Mouse (Mus musculus) neural tube, embryonic 11.5 days (tissue): ENCODE data around the gene Kcnj6. TPM values are rescaled to one million over a fixed set of nuclear protein-coding genes. Genes with fewer than 3 reads are reported as not detected.

ENCODE experiments used
- ATAC-seq: fragments of 200-750 bp; cut with Nextera tagmentation; 2 replicates; pipeline ENCODE4 v1.8.0; 2017; ENCODE audit warnings: moderate number of reproducible peaks, mild to moderate bottlenecking, moderate TSS enrichment, moderate library complexity; ENCODE audit not compliant: insufficient read depth, low FRiP score, low TSS enrichment
- DNase-seq: peaks from one replicate; pipeline ENCODE4 v3.0.0-alpha.2; 2015; ENCODE audit warnings: low spot score
- H3K27ac ChIP-seq: fragments of 300-500 bp; sonication (generic); 2 replicates; pipeline ENCODE4 v1.5.1; 2014; ENCODE audit warnings: low read depth, mild to moderate bottlenecking, low read length
- H3K27me3 ChIP-seq: fragments of 300-500 bp; sonication (generic); 2 replicates; pipeline ENCODE4 v1.6.1; 2014; ENCODE audit warnings: mild to moderate bottlenecking, low read length, mixed read lengths; ENCODE audit not compliant: control insufficient read depth, insufficient read depth
- H3K36me3 ChIP-seq: fragments of 300-500 bp; sonication (generic); 2 replicates; pipeline ENCODE4 v1.6.1; 2014; ENCODE audit warnings: mild to moderate bottlenecking, low read length, moderate library complexity, mixed read lengths; ENCODE audit not compliant: control insufficient read depth, insufficient read depth
- H3K4me1 ChIP-seq: fragments of 300-500 bp; sonication (generic); 2 replicates; pipeline ENCODE4 v1.6.1; 2014; ENCODE audit warnings: low read length, mixed read lengths; ENCODE audit not compliant: control insufficient read depth, insufficient read depth
- H3K4me2 ChIP-seq: fragments of 300-500 bp; sonication (generic); 2 replicates; pipeline ENCODE4 v1.6.1; 2014; ENCODE audit warnings: low read depth, mild to moderate bottlenecking, moderate library complexity
- H3K4me3 ChIP-seq: fragments of 300-500 bp; sonication (generic); 2 replicates; pipeline ENCODE4 v1.5.1; 2014; ENCODE audit warnings: low read depth, low read length
- H3K9ac ChIP-seq: fragments of 300-500 bp; sonication (generic); 2 replicates; pipeline ENCODE4 v1.6.1; 2014; ENCODE audit warnings: mild to moderate bottlenecking, low read length
- H3K9me3 ChIP-seq: fragments of 300-500 bp; sonication (generic); 2 replicates; pipeline ENCODE4 v1.6.1; 2016; ENCODE audit warnings: low read length; ENCODE audit not compliant: control insufficient read depth
- WGBS: fragments of 180-500 bp; shearing (Covaris S2); extraction: QIAGEN DNeasy Blood & Tissue Kit; methylation state at CpG from one replicate; pipeline ENCODE4 v1.1.7; 2014; 5-methylcytosine and 5-hydroxymethylcytosine counted together
- polyA plus RNA-seq: library from polyadenylated mRNA; unstranded; fragments of >200 nt; fragmentation: Nextera tagmentation; extraction: Ambion mirVana; gene quantifications from 2 replicates; pipeline ENCODE4 v1.2.1, GENCODE M21; 2014

Kcnj6 gene
- polyA plus RNA-seq, 1 experiment from 2014 or later: not detected

DNA sequence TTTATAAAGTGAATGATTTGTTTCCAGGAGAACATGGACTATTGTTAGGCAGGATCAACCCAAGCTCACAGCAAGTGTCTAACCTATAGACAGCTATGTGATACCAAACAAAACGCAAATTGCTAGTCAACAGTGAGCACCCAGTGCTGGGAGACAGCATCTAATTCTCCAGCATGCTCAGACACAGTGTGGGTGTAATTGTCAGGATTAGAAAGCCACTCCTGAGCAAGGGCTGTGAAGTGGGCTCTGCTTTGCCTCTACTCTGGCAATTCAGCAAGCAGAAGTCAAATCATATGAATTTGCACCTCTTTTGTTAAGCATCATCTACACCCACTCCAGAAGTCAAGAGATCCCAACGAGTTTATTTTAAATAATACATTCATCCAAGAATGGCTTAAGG is 7.4 kb downstream of the Kcnj6 start:
- H3K4me1 ChIP-seq: no peaks in the 10 kb centered on the region
- H3K36me3 ChIP-seq: no peaks in the 10 kb centered on the region
- H3K4me2 ChIP-seq: no peak overlapping the region
- no peak for DNase-seq
- H3K4me3 ChIP-seq: no peak overlapping the region
- 0 out of 2 replicates have a peak, but pooled peaks cover 3% of the 10 kb centered on the region for H3K27me3 ChIP-seq
- ATAC-seq: no peak
- H3K27ac ChIP-seq: no peak overlapping the region
- no peaks in the 10 kb centered on the region for H3K9me3 ChIP-seq
- no peak overlapping the region for H3K9ac ChIP-seq
- WGBS: 86% methylated on average over 2 of the region's 2 CpGs

DNA sequence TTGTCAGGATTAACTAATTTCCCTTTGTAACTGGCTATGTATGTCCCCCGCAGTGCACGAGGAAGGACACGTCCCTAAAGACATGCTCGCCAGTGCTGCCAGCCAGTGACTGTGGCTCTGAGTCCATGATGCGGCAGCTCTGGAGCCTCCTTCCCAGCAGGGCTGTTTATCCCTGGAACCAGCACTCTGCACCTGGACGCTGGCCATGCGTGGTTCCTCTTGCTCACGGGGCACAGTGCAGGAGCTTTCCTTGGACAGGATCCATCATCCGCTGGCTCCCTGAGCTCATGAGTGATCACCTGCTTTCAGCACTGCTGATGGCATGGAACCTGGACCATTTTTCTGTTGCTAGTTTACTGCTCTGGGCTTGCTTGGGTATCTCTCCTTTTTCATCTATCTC is 10.8 kb downstream of the Kcnj6 start:
- WGBS: 70% methylated on average over 9 of the region's 9 CpGs

DNA sequence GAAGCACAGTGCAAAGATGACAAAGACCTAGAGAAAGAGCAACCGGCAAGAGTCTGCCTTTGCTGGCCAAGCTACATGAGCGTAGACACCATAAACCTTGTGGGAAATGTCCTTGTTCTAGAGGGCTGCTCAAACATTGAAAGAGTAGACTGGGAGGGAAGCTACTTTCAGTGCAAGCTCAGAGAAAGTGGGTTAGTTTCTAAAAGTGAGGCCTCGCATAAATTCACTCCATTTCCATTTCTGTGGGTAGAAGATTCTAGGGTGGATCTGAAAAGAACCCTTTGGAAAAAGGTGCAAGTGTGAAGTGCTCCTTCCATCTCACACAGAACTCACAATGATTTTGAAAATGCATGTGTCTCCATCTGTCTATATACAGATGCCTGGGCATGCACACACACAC is 13.2 kb downstream of the Kcnj6 start:
- H3K4me3 ChIP-seq: no peak overlapping the region
- 88% methylated on average over 3 of the region's 3 CpGs for WGBS
- no peak for ATAC-seq
- DNase-seq: no peak
- no peak overlapping the region for H3K9ac ChIP-seq
- no peaks in the 10 kb centered on the region for H3K27me3 ChIP-seq
- no peaks in the 10 kb centered on the region for H3K36me3 ChIP-seq
- H3K9me3 ChIP-seq: no peaks in the 10 kb centered on the region
- H3K4me1 ChIP-seq: no peaks in the 10 kb centered on the region
- no peak overlapping the region for H3K4me2 ChIP-seq
- no peak overlapping the region for H3K27ac ChIP-seq

More for the DNA sequence above, 10.8 kb downstream of the Kcnj6 start:
- no peak for DNase-seq
- no peaks in the 10 kb centered on the region for H3K4me1 ChIP-seq
- no peaks in the 10 kb centered on the region for H3K36me3 ChIP-seq
- no peak overlapping the region for H3K27ac ChIP-seq
- H3K4me3 ChIP-seq: no peak overlapping the region
- ATAC-seq: no peak
- no peak overlapping the region for H3K9ac ChIP-seq
- no peaks in the 10 kb centered on the region for H3K9me3 ChIP-seq
- H3K27me3 ChIP-seq: no peaks in the 10 kb centered on the region
- no peak overlapping the region for H3K4me2 ChIP-seq

DNA sequence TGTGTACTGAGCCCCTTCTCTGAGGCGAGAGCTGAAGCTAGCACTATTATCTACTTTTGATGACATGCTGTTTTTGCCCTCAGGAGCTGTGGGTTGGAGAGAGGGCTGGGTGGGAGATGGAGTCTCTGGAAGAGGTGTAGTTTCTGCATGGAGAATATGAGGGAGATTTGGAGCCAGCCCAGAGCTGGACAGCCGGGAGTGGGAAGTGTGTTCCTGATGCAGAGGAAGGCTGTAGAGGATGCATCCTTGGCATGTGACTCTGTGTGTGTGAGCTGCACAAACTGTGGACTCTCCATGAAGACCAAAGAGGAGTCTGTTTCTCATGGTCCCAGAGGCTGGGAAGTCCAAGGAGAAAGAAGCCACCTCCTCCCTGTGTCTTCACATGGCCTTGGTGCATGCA is 17.1 kb downstream of the Kcnj6 start:
- no peak for ATAC-seq
- Histone ChIP-seq H3K9ac (no peak overlapping the region), H3K9me3 (no peaks in the 10 kb centered on the region), H3K4me1 (no peaks in the 10 kb centered on the region), H3K4me3 (no peak overlapping the region), H3K27ac (no peak overlapping the region), H3K27me3 (no peaks in the 10 kb centered on the region), H3K4me2 (no peak overlapping the region), H3K36me3 (no peaks in the 10 kb centered on the region)
- 92% methylated on average over 2 of the region's 2 CpGs for WGBS
- DNase-seq: no peak

DNA sequence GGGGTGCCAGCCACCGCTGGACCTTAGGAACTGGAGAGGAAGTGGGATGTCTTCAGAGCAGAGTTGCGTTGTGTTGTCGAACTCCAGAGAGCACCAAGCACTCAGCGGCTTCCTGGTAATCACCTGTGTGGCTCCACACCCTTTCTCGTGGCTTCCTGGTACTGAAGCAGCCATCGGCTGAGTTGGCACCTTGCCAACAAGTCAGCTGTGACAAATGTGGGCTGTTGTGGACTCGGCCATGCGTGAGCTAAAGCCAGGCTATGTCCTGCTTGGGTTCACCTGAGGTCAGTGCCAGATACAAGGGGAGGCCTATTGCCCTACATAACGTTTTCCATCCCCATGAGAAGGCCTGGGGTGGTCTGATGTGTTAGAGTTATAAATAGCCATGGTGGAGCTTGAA is 18.0 kb downstream of the Kcnj6 start:
- DNase-seq (no peak), ATAC-seq (no peak)
- Histone ChIP-seq H3K27me3 (no peaks in the 10 kb centered on the region), H3K9me3 (no peaks in the 10 kb centered on the region), H3K4me1 (no peaks in the 10 kb centered on the region), H3K27ac (no peak overlapping the region), H3K36me3 (no peaks in the 10 kb centered on the region), H3K4me3 (no peak overlapping the region), H3K9ac (no peak overlapping the region), H3K4me2 (no peak overlapping the region)
- WGBS: 79% methylated on average over 9 of the region's 9 CpGs

DNA sequence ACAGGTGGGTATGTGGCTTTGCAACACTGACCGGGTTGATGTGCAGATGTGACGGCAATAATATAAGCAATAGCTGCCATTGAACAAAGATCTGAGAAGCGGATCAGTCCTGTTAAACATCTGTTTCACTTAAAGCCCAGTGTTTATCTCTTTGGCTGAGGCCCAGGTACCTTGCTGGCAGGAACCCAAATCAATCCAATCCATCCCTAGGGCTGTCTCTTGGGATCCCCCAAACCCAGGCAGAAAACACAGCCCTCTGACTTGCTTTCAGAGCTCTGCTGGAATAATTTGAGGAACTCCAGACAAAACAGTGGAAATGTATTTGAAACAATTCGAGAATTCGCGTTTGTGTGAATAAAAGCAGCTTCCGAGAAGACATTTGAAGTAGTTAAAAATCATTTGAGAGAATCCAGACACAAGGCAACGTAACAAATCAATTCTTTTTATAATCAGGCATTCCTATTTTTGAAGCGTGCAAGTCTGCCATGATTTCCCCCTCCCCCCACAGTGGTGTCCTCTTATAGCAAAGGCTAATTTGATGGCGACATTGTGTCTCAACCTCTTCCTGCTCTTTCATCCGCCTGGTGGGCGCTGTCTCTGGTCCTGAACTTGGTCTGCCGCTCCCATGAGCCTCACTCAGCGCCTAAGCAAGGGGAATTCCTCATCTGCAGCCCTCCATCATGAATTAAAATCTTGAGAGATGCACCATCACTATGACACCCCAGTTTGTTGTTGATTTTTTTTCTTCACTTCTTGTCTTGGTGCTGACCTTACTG is 25.2 kb downstream of the Kcnj6 start:
- Histone ChIP-seq H3K36me3 (no peaks in the 10 kb centered on the region), H3K4me2 (no peak overlapping the region), H3K9ac (no peak overlapping the region), H3K4me3 (no peak overlapping the region), H3K4me1 (no peaks in the 10 kb centered on the region), H3K27ac (no peak overlapping the region), H3K9me3 (no peaks in the 10 kb centered on the region), H3K27me3 (no peaks in the 10 kb centered on the region)
- DNase-seq (peak; percentile 55), ATAC-seq (no peak)
- WGBS: 53% methylated on average over 14 of the region's 14 CpGs

DNA sequence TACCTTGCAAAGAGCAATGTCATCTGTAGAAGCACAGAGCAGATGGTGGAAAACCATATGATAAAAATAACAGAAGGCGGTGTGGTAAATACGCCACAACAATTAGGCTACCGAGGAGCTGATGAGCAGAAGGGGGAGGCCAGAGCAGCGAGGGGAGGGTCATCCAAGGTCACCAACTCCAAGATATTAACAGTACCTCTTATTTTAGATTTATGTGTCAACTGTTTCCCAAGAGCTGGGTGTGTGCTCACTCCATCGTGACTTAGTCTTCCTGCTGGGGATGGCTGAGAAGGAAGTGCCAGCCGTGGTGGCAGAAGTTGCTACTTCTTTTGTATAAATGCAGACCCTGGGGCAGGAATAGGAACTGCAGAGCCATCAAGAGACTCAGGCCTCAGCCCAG is 28.6 kb downstream of the Kcnj6 start:
- Histone ChIP-seq H3K27me3 (no peaks in the 10 kb centered on the region), H3K4me3 (no peak overlapping the region), H3K4me2 (no peak overlapping the region), H3K9me3 (no peaks in the 10 kb centered on the region), H3K4me1 (no peaks in the 10 kb centered on the region), H3K9ac (no peak overlapping the region), H3K36me3 (no peaks in the 10 kb centered on the region), H3K27ac (no peak overlapping the region)
- no peak for ATAC-seq
- DNase-seq: no peak
- 71% methylated on average over 6 of the region's 6 CpGs for WGBS

DNA sequence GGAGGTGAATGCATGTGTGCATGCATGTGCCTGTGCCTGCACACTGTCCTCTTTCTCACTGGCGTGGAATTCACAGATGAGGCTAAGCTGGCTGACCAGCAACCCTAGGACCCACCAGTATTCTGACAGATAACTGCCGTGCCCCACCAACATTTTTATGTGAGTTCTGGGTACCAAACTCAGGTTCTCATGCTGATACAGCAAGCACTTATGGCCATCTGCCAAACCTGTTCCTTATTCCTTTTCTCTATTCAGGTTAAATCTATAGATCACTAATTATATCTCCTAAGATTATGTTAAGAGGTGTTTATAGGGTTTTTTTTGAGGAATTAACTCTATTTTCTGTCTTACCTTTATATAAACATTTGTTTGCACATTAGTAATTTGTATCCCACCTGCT is 29.0 kb downstream of the Kcnj6 start:
- Histone ChIP-seq H3K4me3 (no peak overlapping the region), H3K27me3 (no peaks in the 10 kb centered on the region), H3K4me1 (no peaks in the 10 kb centered on the region), H3K9ac (no peak overlapping the region), H3K4me2 (no peak overlapping the region), H3K27ac (no peak overlapping the region), H3K36me3 (no peaks in the 10 kb centered on the region), H3K9me3 (no peaks in the 10 kb centered on the region)
- DNase-seq (no peak), ATAC-seq (no peak)
- 88% methylated on average over 2 of the region's 2 CpGs for WGBS

DNA sequence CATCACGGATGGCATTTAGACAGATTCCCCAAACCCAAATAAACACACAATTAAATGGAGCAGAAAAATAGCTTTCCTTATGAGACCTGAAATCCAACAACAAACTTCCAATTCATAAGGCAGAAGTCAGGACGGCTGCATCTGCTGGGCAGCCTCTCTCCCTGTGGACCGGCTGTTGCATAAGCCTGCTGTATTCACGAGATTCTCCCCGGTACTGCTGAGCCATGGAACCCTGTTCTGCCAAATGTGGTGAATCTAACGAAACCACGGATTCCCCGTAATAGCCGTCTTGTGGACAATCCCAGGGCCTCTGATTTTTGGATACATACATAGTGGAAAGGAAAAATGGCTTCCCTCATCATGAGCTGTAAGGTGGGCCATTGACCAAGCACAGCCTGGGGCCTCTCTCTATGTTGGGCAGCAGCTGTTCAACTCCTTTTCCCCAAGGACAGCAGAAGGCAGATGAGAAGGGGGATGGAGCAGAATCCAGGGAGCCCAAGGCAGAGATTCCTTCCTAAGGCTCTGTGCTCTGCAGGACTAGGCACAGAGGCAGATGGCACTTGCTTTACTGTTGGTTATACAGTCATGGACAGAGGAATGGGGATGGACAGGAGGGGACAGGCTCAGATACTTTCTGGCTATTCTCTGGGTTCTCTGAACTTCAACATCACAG is 40.2 kb downstream of the Kcnj6 start:
- H3K4me1 ChIP-seq: no peaks in the 10 kb centered on the region
- no peaks in the 10 kb centered on the region for H3K27me3 ChIP-seq
- no peak overlapping the region for H3K9ac ChIP-seq
- H3K4me3 ChIP-seq: no peak overlapping the region
- H3K36me3 ChIP-seq: no peaks in the 10 kb centered on the region
- H3K9me3 ChIP-seq: no peaks in the 10 kb centered on the region
- H3K4me2 ChIP-seq: no peak overlapping the region
- DNase-seq: no peak
- WGBS: 80% methylated on average over 9 of the region's 9 CpGs
- ATAC-seq: no peak
- no peak overlapping the region for H3K27ac ChIP-seq
